24 mouse cellular contexts compared by ENCODE assay signal in the genomic region with DNA sequence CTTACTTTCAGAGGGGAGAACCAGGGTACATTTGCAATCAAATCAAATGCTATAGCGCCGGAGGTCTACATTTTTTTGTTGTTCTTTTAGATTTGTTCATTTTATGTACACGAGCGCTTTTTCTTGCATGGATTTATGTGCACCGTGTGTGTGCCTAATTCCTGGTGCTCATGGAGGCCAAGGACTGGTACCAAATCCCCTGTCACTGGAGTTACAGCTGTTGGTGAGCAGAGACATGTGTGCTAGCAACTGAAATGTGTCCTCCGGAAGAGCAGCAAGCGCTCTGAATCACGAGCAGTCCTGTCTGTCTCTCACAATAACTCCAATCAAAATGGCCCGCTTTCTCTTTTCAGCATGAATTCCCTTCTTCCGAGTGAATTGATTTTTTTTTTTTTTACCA.
"Had no signal": no experiment of that assay in that cellular context is flagged by ENCODE, and none has a peak within 500 bp of the region (broad histone marks: within the 10 kb centered on the region; RNA-seq: fewer than 3 reads in every experiment).

No protein-coding gene starts in this region.

- ATAC-seq: forebrain, embryonic 16.5 days; hindbrain, postnatal 0 days; intestine, embryonic 16.5 days had no signal

- H3K4me2 ChIP-seq: heart, embryonic 13.5 days; heart, embryonic 15.5 days; hindbrain, embryonic 13.5 days; hindbrain, embryonic 15.5 days; kidney, embryonic 15.5 days; limb, embryonic 13.5 days had no signal

- DNase-seq: gastrocnemius, postnatal 14 days; gastrocnemius, postnatal 36 days; heart, adult 18-20 months; heart, postnatal 14 days; heart, postnatal 36 days; kidney, adult 11 months; kidney, adult 2 months; kidney, adult 9 months; kidney, postnatal 14 days; kidney, postnatal 36 days; layer of hippocampus, adult 9-11 months; layer of hippocampus, postnatal 36 days; left cerebral cortex, postnatal 4 days had no signal

- H3K27me3 ChIP-seq: heart, embryonic 13.5 days; heart, embryonic 15.5 days; hindbrain, embryonic 13.5 days; hindbrain, embryonic 15.5 days; kidney, embryonic 15.5 days; limb, embryonic 13.5 days had no signal

- H3K27ac ChIP-seq: heart, embryonic 10.5 days; heart, embryonic 13.5 days; heart, embryonic 15.5 days; hindbrain, embryonic 13.5 days; hindbrain, embryonic 15.5 days; hindbrain, postnatal 0 days; kidney, embryonic 15.5 days; kidney, postnatal 0 days; limb, embryonic 13.5 days had no signal

- H3K4me3 ChIP-seq: heart, embryonic 10.5 days; heart, embryonic 13.5 days; heart, embryonic 15.5 days; hindbrain, embryonic 13.5 days; hindbrain, embryonic 15.5 days; kidney, embryonic 15.5 days; limb, embryonic 13.5 days had no signal

- H3K9ac ChIP-seq: heart, embryonic 13.5 days; heart, embryonic 15.5 days; hindbrain, embryonic 13.5 days; hindbrain, embryonic 15.5 days; kidney, embryonic 15.5 days; limb, embryonic 13.5 days had no signal

- H3K36me3 ChIP-seq: heart, embryonic 10.5 days; heart, embryonic 13.5 days; heart, embryonic 15.5 days; hindbrain, embryonic 13.5 days; hindbrain, embryonic 15.5 days; kidney, embryonic 15.5 days; limb, embryonic 13.5 days had no signal

- H3K4me1 ChIP-seq: heart, embryonic 10.5 days; heart, embryonic 13.5 days; heart, embryonic 15.5 days; kidney, embryonic 15.5 days; limb, embryonic 13.5 days had no signal

- H3K9me3 ChIP-seq: heart, embryonic 10.5 days; heart, embryonic 13.5 days; heart, embryonic 15.5 days; hindbrain, embryonic 13.5 days; hindbrain, embryonic 15.5 days; kidney, embryonic 15.5 days; limb, embryonic 13.5 days had no signal
